Mouse (Mus musculus): ENCODE measurements around the gene Tmem56. TPM values are rescaled to one million over a fixed set of nuclear protein-coding genes. Genes with fewer than 3 reads are reported as not detected.

The Tmem56 gene
- total and polyA plus RNA-seq, 3 experiments: 0.32 to 0.39 TPM; not detected in 1

DNA sequence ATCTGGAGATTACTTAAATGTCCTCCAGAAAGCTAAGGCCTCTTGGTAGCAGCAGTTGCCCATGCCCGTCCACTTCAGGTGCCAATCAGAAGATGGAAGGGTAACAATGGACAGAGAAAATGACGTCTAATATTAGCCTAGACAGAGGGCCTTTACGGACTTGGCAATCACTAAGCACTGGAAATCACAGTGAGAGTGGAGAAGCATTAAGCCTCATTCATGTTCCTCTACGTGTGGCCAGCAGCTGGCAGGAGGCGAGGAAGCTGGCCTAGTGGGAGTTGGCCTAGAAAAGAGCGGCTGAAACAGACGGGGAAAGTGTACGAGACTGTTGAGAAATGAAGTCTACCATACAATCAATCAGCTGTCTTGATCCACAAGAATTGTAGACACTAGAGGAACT, 43.8 kb downstream of the Tmem56 start:
- peaks cover 0 to 30% of the 10 kb centered on the region in 2 experiments; a peak in 2 of 4 replicates for H3K36me3 ChIP-seq (ENCODE audit: control insufficient read depth in 1 of 2, insufficient read depth in 2 of 2, low read length in 2 of 2)
- H3K79me2 ChIP-seq (ENCODE audit: control insufficient read depth, insufficient read depth, low read length, poor library complexity): no peaks in the 10 kb centered on the region
- peaks cover 20 to 29% of the 10 kb centered on the region in 2 experiments for H3K4me1 ChIP-seq (ENCODE audit: control insufficient read depth in 1 of 2, insufficient read depth in 2 of 2, low read length in 2 of 2)
- no peak overlapping the region for H3K27ac ChIP-seq (ENCODE audit: control insufficient read depth, low read depth, low read length)
- TF ChIP-seq CHD1 (IDR thresholded peaks at IDR 0.05; ENCODE audit: low read depth, low read length) (no peak), USF2 (IDR thresholded peaks at IDR 0.05; ENCODE audit: borderline replicate concordance in 1 of 2, insufficient read depth in 1 of 2, low read depth in 1 of 2, low read length in 2 of 2) (no peak), MEF2A (IDR thresholded peaks at IDR 0.05; ENCODE audit: extremely low read depth, insufficient replicate concordance, low read depth, low read length, poor library complexity, severe bottlenecking) (no peak), GABPA (IDR thresholded peaks at IDR 0.05; ENCODE audit: low read depth, low read length) (no peak), ZC3H11A (IDR thresholded peaks at IDR 0.05; ENCODE audit: low read depth, low read length) (no peak), JUND (IDR thresholded peaks at IDR 0.05; ENCODE audit: low read depth, low read length) (no peak), TCF12 (IDR thresholded peaks at IDR 0.05; ENCODE audit: low read depth, low read length) (no peak), POLR2AphosphoS2 (IDR thresholded peaks at IDR 0.05; ENCODE audit: low read length) (no peak), RAD21 (IDR thresholded peaks at IDR 0.05; ENCODE audit: low read depth, low read length) (no peak), UBTF (IDR thresholded peaks at IDR 0.05; ENCODE audit: borderline replicate concordance, insufficient read depth, low read depth, low read length) (no peak), ETS1 (IDR thresholded peaks at IDR 0.05; ENCODE audit: low read depth, low read length) (no peak), HCFC1 (IDR thresholded peaks at IDR 0.05; ENCODE audit: low read depth, low read length) (no peak), CHD2 (IDR thresholded peaks at IDR 0.05; ENCODE audit: low read length) (no peak)
- no peak overlapping the region for H3K4me3 ChIP-seq (ENCODE audit: control insufficient read depth in 1 of 2, insufficient read depth in 1 of 2, low read depth in 2 of 2, low read length in 2 of 2)
- H3K27me3 ChIP-seq (ENCODE audit: control insufficient read depth in 1 of 2, insufficient read depth in 2 of 2, low read length in 2 of 2): no peaks in the 10 kb centered on the region
- H3K9me3 ChIP-seq (replicated peaks; ENCODE audit: insufficient read depth, low read length): no peaks in the 10 kb centered on the region
- no peak for DNase-seq (ENCODE audit: low read depth, low spot score)
- H3K9ac ChIP-seq (ENCODE audit: control insufficient read depth, low read depth, low read length, poor library complexity, severe bottlenecking): no peak overlapping the region

DNA sequence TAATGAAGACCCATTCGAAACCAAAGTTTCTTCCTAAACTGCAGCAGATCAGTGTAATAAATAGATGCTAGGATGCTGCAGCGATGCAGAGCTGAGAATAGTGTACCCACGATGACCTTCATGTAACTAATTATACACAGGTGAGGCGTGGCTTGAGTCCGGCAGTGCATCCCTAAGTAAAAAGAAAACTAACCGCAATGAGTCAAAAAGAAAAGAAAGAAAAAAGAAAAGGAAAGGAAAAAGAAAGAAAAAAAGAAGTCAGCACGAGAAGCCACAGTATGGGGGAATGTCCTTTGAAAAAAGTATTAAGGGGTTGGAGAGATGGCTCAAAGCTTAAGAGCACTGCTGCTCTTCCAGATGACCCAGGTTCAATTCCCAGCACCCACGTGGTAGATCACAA, 58.1 kb downstream of the Tmem56 start:
- no peaks in the 10 kb centered on the region for H3K9me3 ChIP-seq (replicated peaks; ENCODE audit: insufficient read depth, low read length)
- H3K4me3 ChIP-seq (ENCODE audit: control insufficient read depth in 1 of 2, insufficient read depth in 1 of 2, low read depth in 2 of 2, low read length in 2 of 2): no peak overlapping the region
- no peak for TF ChIP-seq TBP (IDR thresholded peaks at IDR 0.05; ENCODE audit: low read depth, low read length)
- no peak for TF ChIP-seq CHD1 (IDR thresholded peaks at IDR 0.05; ENCODE audit: low read depth, low read length)
- TF ChIP-seq HCFC1 (IDR thresholded peaks at IDR 0.05; ENCODE audit: low read depth, low read length): no peak
- H3K27me3 ChIP-seq (ENCODE audit: control insufficient read depth in 1 of 2, insufficient read depth in 2 of 2, low read length in 2 of 2): no peaks in the 10 kb centered on the region
- no peak overlapping the region for H3K9ac ChIP-seq (ENCODE audit: control insufficient read depth, low read depth, low read length, poor library complexity, severe bottlenecking)
- H3K4me1 ChIP-seq (ENCODE audit: control insufficient read depth in 1 of 2, insufficient read depth in 2 of 2, low read length in 2 of 2): peaks cover 0 to 16% of the 10 kb centered on the region in 2 experiments; a peak in 3 of 4 replicates
- H3K79me2 ChIP-seq (ENCODE audit: control insufficient read depth, insufficient read depth, low read length, poor library complexity): no peaks in the 10 kb centered on the region
- no peak for DNase-seq (ENCODE audit: low read depth, low spot score)
- no peak overlapping the region for H3K27ac ChIP-seq (ENCODE audit: control insufficient read depth, low read depth, low read length)
- H3K36me3 ChIP-seq (ENCODE audit: control insufficient read depth in 1 of 2, insufficient read depth in 2 of 2, low read length in 2 of 2): peaks cover 0 to 12% of the 10 kb centered on the region in 2 experiments; a peak in 2 of 4 replicates
